Mouse (Mus musculus): ENCODE measurements around the gene Olfr679. TPM values are rescaled to one million over a fixed set of nuclear protein-coding genes. Genes with fewer than 3 reads are reported as not detected.
"Not testable (repeated sequence)": the region's sequence is repeated elsewhere in the genome, so short reads cannot be mapped to it uniquely, and the experiment has no call there.

The Olfr679 gene
- not detected in 2 replicates for polyA plus RNA-seq (2015; fragmentation: Nextera tagmentation; extraction: Ambion mirVana)

DNA sequence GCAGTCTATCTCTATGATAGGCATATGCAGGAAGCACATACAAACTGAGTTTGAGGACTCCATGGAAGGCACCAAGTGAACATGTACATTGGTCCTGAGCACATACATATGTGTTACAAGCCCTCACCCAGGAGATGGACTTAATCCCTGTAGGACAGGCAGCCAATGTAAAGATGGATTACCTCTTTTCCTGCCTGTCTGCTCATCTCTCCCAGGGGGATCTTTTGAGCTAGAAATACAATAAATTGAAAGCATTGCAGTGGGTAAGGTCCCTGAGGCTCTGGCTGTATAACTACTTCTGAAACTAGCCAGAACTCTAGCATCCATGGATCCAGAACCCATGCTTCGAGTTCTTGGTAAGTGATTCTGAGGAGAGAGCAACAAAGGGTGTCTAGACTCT lies at the start of gene Olfr679:
Gene Olfr679 (plus strand): TSS at position 301 of the 400 bp plus-strand sequence.
- no peak within 1 kb of the TSS for H3K4me3 ChIP-seq (replicated peaks)
- H3K27ac ChIP-seq, result no peak within 1 kb of the TSS
- no peaks in the 10 kb centered on the region for H3K4me1 ChIP-seq
- H3K9ac ChIP-seq, result no peak within 1 kb of the TSS
- H3K9me3 ChIP-seq (replicated peaks), result no peaks in the 10 kb centered on the region
- 58% methylated on average over 1 of the region's 1 CpGs for WGBS
- H3K36me3 ChIP-seq, result no peaks in the 10 kb centered on the region
- no peak for ATAC-seq (replicated peaks; ENCODE audit: low FRiP score)
- H3K4me2 ChIP-seq, result no peak within 1 kb of the TSS
- H3K27me3 ChIP-seq, result no peaks in the 10 kb centered on the region

DNA sequence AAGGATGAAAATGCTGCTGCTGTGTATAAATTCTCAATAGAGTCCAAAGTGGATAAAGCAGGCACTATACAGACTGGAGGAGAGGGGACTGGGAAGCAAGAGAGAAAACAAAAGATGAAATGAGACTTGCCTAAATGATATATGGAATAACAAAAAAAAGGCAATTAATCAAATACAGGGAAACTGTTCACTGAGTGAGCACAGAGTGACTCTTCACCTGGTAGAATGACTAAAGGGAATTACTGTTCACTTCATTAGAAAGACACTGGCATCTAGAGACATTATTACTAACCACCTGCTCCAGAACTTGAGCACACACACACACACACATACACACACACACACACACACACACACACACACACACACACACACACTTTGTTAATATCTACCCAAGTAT lies 48.6 kb upstream of the Olfr679 start, which contains the start of gene Olfr676:
Gene Olfr676 (plus strand): TSS at position 301 of the 400 bp plus-strand sequence.
- H3K27ac ChIP-seq, result no peak within 1 kb of the TSS
- H3K4me3 ChIP-seq (replicated peaks), result no peak within 1 kb of the TSS
- H3K4me1 ChIP-seq, result no peaks in the 10 kb centered on the region
- H3K9me3 ChIP-seq (replicated peaks), result no peaks in the 10 kb centered on the region
- H3K9ac ChIP-seq, result no peak within 1 kb of the TSS
- no peak for ATAC-seq (replicated peaks; ENCODE audit: low FRiP score)
- H3K27me3 ChIP-seq, result no peaks in the 10 kb centered on the region
- H3K36me3 ChIP-seq, result no peaks in the 10 kb centered on the region
- no peak within 1 kb of the TSS for H3K4me2 ChIP-seq

GRCm38 (mm10) chr7:105033836-105034235 lies 47.2 kb upstream of the Olfr679 start:
- not testable (repeated sequence) for ATAC-seq (replicated peaks; ENCODE audit: low FRiP score); H3K27ac ChIP-seq; H3K27me3 ChIP-seq; H3K4me1 ChIP-seq; H3K9me3 ChIP-seq (replicated peaks); H3K4me3 ChIP-seq (replicated peaks); H3K36me3 ChIP-seq; H3K4me2 ChIP-seq; H3K9ac ChIP-seq
- WGBS, result 53% methylated on average over 5 of the region's 5 CpGs

DNA sequence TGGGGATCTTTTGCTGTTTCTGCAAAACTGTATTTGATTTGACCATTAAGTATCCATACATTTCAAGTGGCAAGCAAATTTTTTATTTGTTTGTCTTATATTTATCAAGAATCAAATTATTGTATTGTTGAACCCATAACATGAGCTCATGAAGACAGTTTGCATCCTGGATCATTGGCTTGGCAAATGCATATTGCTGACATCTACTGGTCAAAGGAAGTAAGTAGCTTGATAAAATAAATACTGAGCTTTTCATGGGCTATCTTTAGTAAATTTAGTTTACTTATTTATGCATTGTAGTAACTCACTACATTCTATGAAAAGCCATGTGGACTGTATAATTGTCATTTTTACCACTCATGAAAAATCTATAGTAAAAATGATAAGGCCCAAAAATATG lies 22.1 kb upstream of the Olfr679 start:
- ATAC-seq (replicated peaks; ENCODE audit: low FRiP score), result no peak
- H3K4me2 ChIP-seq, result no peak overlapping the region
- H3K9ac ChIP-seq, result no peak overlapping the region

GRCm38 (mm10) chr7:105064175-105064574 lies 16.8 kb upstream of the Olfr679 start, which contains the start of gene Olfr678:
Gene Olfr678, plus strand, starts transcription at chr7:105064475.
- Histone ChIP-seq H3K9me3 (replicated peaks) (no peaks in the 10 kb centered on the region), H3K36me3 (no peaks in the 10 kb centered on the region), H3K27me3 (no peaks in the 10 kb centered on the region), H3K4me3 (replicated peaks) (no peak within 1 kb of the TSS), H3K27ac (no peak within 1 kb of the TSS), H3K4me1 (no peaks in the 10 kb centered on the region), H3K4me2 (no peak within 1 kb of the TSS), H3K9ac (no peak within 1 kb of the TSS)
- no peak for ATAC-seq (replicated peaks; ENCODE audit: low FRiP score)
- 85% methylated on average over 1 of the region's 1 CpGs for WGBS

More for the DNA sequence above, 22.1 kb upstream of the Olfr679 start:
- Histone ChIP-seq H3K9me3 (replicated peaks) (no peaks in the 10 kb centered on the region), H3K4me3 (replicated peaks) (no peak overlapping the region), H3K27ac (no peak overlapping the region), H3K36me3 (no peaks in the 10 kb centered on the region), H3K27me3 (no peaks in the 10 kb centered on the region), H3K4me1 (no peaks in the 10 kb centered on the region)

DNA sequence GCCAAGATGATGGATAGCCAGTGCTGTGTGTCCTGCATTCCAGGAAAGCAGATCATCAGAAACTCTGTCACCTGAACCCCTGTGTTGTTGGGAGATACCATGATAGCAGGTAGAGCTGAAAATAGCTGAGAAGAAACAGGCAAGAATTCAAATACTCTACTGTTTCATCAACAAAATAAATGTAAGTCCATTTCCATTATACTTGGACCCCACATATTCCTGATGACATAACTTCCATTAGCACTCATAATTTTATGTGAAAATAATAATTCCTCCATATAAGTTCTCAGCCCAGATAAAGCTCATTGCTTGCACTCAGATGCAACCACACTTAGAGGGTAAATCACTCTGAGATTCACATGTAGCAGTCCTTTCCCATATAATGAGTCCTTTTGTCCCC lies 11.7 kb downstream of the Olfr679 start, which contains the start of gene Olfr680-ps1:
Gene Olfr680-ps1 (minus strand): TSS at position 101 of the 400 bp plus-strand sequence.
- not testable (repeated sequence) for H3K4me3 ChIP-seq (replicated peaks); H3K4me1 ChIP-seq; H3K27ac ChIP-seq; H3K27me3 ChIP-seq; H3K4me2 ChIP-seq; H3K36me3 ChIP-seq; H3K9me3 ChIP-seq (replicated peaks); ATAC-seq (replicated peaks; ENCODE audit: low FRiP score); H3K9ac ChIP-seq

GRCm38 (mm10) chr7:105116536-105116935 lies 35.5 kb downstream of the Olfr679 start, which contains the start of gene Olfr681:
Gene Olfr681, plus strand, starts transcription at chr7:105116836.
- no peak within 1 kb of the TSS for H3K27ac ChIP-seq
- no peaks in the 10 kb centered on the region for H3K9me3 ChIP-seq (replicated peaks)
- H3K27me3 ChIP-seq, result no peaks in the 10 kb centered on the region
- H3K9ac ChIP-seq, result no peak within 1 kb of the TSS
- ATAC-seq (replicated peaks; ENCODE audit: low FRiP score), result no peak
- H3K4me1 ChIP-seq, result no peaks in the 10 kb centered on the region
- no peaks in the 10 kb centered on the region for H3K36me3 ChIP-seq
- no peak within 1 kb of the TSS for H3K4me2 ChIP-seq
- no peak within 1 kb of the TSS for H3K4me3 ChIP-seq (replicated peaks)

Other genes starting within 250 kb of the Olfr679 start
- gene Usp17lb, start 238.6 kb upstream of the Olfr679 start, polyA plus RNA-seq (2015; fragmentation: Nextera tagmentation; extraction: Ambion mirVana), result not detected in 2 replicates
- gene Usp17la, start 224.2 kb upstream of the Olfr679 start, polyA plus RNA-seq (2015; fragmentation: Nextera tagmentation; extraction: Ambion mirVana), result not detected in 2 replicates
- gene Olfr665, start 203.2 kb upstream of the Olfr679 start, polyA plus RNA-seq (2015; fragmentation: Nextera tagmentation; extraction: Ambion mirVana), result not detected in 2 replicates
- not detected in 2 replicates for gene Olfr666, start 185.3 kb upstream of the Olfr679 start, polyA plus RNA-seq (2015; fragmentation: Nextera tagmentation; extraction: Ambion mirVana)
- not detected in 2 replicates for gene Olfr667, start 159.7 kb upstream of the Olfr679 start, polyA plus RNA-seq (2015; fragmentation: Nextera tagmentation; extraction: Ambion mirVana)
- not detected in 2 replicates for gene Olfr668, start 153.1 kb upstream of the Olfr679 start, polyA plus RNA-seq (2015; fragmentation: Nextera tagmentation; extraction: Ambion mirVana)
- gene Olfr669, start 147.0 kb upstream of the Olfr679 start, polyA plus RNA-seq (2015; fragmentation: Nextera tagmentation; extraction: Ambion mirVana), result not detected in 2 replicates
- not detected in 2 replicates for gene Olfr670, start 118.6 kb upstream of the Olfr679 start, polyA plus RNA-seq (2015; fragmentation: Nextera tagmentation; extraction: Ambion mirVana)
- gene Olfr671, start 102.1 kb upstream of the Olfr679 start, polyA plus RNA-seq (2015; fragmentation: Nextera tagmentation; extraction: Ambion mirVana), result not detected in 2 replicates
- gene Olfr672, start 79.2 kb upstream of the Olfr679 start, polyA plus RNA-seq (2015; fragmentation: Nextera tagmentation; extraction: Ambion mirVana), result not detected in 2 replicates
- gene Olfr675, start 52.7 kb upstream of the Olfr679 start, polyA plus RNA-seq (2015; fragmentation: Nextera tagmentation; extraction: Ambion mirVana), result not detected in 2 replicates
- not detected in 2 replicates for gene Olfr676, start 48.5 kb upstream of the Olfr679 start, polyA plus RNA-seq (2015; fragmentation: Nextera tagmentation; extraction: Ambion mirVana)
- gene Olfr677, start 29.8 kb upstream of the Olfr679 start, polyA plus RNA-seq (2015; fragmentation: Nextera tagmentation; extraction: Ambion mirVana), result not detected in 2 replicates
- not detected in 2 replicates for gene Olfr678, start 16.7 kb upstream of the Olfr679 start, polyA plus RNA-seq (2015; fragmentation: Nextera tagmentation; extraction: Ambion mirVana)
- gene Olfr680-ps1, start 11.6 kb downstream of the Olfr679 start, polyA plus RNA-seq (2015; fragmentation: Nextera tagmentation; extraction: Ambion mirVana), result not detected in 2 replicates
- not detected in 2 replicates for gene Olfr681, start 35.6 kb downstream of the Olfr679 start, polyA plus RNA-seq (2015; fragmentation: Nextera tagmentation; extraction: Ambion mirVana)
- not detected in 2 replicates for gene Olfr683, start 65.8 kb downstream of the Olfr679 start, polyA plus RNA-seq (2015; fragmentation: Nextera tagmentation; extraction: Ambion mirVana)
- not detected in 2 replicates for gene Olfr684, start 82.4 kb downstream of the Olfr679 start, polyA plus RNA-seq (2015; fragmentation: Nextera tagmentation; extraction: Ambion mirVana)
- not detected in 2 replicates for gene Olfr685, start 104.8 kb downstream of the Olfr679 start, polyA plus RNA-seq (2015; fragmentation: Nextera tagmentation; extraction: Ambion mirVana)
- not detected in 2 replicates for gene Olfr686, start 126.3 kb downstream of the Olfr679 start, polyA plus RNA-seq (2015; fragmentation: Nextera tagmentation; extraction: Ambion mirVana)
- not detected in 2 replicates for gene Olfr688, start 206.9 kb downstream of the Olfr679 start, polyA plus RNA-seq (2015; fragmentation: Nextera tagmentation; extraction: Ambion mirVana)
- gene Olfr689, start 230.0 kb downstream of the Olfr679 start, polyA plus RNA-seq (2015; fragmentation: Nextera tagmentation; extraction: Ambion mirVana), result not detected in 2 replicates

Measured in kidney, embryonic 15.5 days (tissue).